Mouse (Mus musculus) gonadal fat pad, adult 2 months (tissue): Measurements from ENCODE around the gene Tspyl1. TPM values are rescaled to one million over a fixed set of nuclear protein-coding genes. Genes with fewer than 3 reads are reported as not detected.
"Not testable (repeated sequence)": the region's sequence is repeated elsewhere in the genome, so short reads cannot be mapped to it uniquely, and the experiment has no call there.

ENCODE experiments used
- DNase-seq: peaks from one replicate; pipeline ENCODE4 v3.0.0-alpha.2; 2012; ENCODE audit warnings: low read depth
- polyA plus RNA-seq: library from polyadenylated mRNA; depleted of rRNA; stranded (reverse); fragments of >200 nt; gene quantifications from 2 replicates; pipeline ENCODE4 v1.2.3, GENCODE M21; 2012; rRNA removed

Gene Tspyl1
- polyA plus RNA-seq = 28.5 and 33.6 TPM in 2 replicates

DNA sequence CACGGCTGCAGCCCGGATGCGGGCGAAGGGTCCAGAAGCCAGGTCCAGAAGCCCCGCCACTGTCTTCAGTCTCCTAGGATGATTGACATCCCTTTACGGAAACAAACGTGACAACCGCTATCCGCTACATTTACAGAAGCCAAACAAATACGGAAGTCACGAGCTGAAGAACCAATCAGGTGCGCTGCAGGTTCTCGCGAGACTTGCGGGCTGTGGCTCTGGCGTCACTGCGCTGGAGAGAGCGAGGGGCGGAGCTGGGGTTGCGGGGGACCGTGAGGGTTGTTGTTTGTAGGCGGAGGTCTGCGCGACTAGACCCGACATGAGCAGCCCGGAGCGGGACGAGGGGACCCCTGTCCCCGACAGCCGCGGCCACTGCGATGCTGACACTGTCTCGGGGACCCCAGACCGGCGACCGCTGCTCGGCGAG is at the start of gene Tspyl1:
Tspyl1 (plus strand) TSS at position 229 of the 427 bp plus-strand sequence.
- peak; percentile 76 for DNase-seq

DNA sequence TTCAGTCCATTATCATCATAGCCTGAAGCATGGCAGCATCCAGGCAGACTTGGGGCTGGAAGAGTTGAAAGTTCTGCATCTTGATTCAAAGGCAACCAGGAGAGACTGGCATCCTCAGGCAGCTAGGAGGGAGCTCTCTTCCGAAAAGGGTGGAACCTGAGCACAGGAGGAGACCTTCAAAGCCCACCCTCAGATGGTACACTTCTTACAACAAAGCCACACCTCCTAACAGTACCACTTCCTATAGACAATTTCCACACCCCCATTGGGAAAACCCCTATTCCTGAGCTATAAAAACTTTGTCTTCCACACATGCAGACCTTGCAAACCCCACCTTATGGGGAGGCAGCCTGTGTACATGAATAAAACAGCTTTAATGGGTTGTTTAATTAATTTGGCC is 48.6 kb upstream of the Tspyl1 start:
- DNase-seq = no peak

DNA sequence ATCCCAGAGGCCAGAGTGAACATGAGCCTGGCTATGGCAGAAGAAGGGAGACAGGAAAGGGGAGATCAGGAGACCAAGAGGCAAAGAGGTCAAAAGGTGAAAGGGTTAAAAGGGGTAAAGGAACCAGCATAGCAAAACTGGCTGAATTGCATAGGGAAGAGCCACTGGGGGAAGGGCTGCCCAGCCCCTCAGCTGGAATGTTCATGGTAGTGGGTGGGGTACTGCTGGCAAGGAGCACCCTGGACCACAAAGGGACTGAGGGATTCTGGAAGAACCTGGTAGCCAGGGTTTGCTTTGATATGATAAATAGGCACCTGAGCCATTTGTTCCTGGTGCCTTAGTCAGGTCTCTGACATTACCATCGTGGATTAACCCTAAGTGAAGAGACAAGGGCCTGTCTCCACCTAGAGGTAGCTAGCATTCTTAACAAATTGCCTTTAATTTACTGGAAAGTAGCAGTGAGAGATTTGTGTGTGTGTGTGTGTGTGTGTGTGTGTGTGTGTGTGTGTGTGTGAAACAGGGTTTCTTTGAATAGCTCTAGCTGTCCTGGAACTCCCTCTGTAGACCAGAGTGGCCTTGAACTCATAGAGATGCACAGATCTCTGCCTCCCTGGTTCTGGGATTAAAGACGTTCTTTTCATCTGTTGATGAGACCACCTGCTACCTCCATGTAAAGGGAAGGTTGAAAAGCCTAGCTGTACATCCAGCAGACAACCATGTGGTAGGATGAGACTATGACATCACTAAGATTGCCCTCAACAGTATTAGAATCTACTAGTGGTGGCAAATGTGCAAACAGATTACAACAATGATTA is 47.9 kb upstream of the Tspyl1 start:
- no peak for DNase-seq

GRCm38 (mm10) chr10:34235384-34235783 is 46.6 kb upstream of the Tspyl1 start:
- DNase-seq = no peak

- no peak for DNase-seq
Observed at GRCm38 (mm10) chr10:34236569-34236968, 45.4 kb upstream of the Tspyl1 start.

DNA sequence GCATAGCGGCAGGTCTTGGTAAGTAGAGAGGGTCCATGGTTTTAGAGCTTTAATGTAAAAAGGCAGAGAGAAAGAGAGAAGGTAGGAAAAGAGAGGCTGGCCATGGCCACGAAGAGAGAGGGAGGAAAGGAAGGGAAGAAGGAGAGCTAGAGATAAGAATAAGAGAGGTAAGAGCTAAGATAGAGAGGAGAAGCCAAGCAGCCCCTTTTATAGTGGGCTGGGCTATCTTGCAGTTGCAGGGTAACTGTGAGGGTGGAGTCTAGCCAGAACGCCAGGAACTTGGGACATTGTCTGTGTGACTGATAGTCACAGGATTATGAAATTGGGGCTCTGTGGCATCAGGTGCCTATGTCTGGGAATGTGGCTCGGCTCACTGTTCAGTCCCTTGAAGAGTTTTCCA is 43.5 kb upstream of the Tspyl1 start:
- no peak for DNase-seq

DNA sequence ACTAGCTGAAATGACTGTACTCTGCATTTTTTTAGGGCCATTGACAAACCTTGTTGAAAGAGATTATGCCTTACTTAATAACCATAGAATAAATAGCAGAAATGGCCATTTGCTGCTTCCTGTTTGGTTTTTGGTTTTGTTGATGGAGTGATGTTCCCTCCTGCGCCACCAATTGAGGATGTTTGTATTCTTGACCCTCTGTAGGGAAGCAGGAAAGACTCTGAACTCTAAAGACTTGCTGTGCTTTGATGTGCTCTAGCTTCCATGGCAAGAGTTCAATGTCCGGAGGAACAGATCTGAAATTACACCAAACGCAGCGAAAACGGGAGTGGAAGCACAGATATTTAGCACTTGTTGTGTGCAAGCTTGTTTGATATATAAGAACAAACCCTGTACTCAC is 37.2 kb upstream of the Tspyl1 start:
- DNase-seq = no peak

- DNase-seq = no peak
Observed at GRCm38 (mm10) chr10:34246106-34246505, 35.9 kb upstream of the Tspyl1 start.

GRCm38 (mm10) chr10:34247757-34248156 is 34.2 kb upstream of the Tspyl1 start:
- DNase-seq = no peak

- no peak for DNase-seq
Observed at GRCm38 (mm10) chr10:34249594-34249993, 32.4 kb upstream of the Tspyl1 start.

DNA sequence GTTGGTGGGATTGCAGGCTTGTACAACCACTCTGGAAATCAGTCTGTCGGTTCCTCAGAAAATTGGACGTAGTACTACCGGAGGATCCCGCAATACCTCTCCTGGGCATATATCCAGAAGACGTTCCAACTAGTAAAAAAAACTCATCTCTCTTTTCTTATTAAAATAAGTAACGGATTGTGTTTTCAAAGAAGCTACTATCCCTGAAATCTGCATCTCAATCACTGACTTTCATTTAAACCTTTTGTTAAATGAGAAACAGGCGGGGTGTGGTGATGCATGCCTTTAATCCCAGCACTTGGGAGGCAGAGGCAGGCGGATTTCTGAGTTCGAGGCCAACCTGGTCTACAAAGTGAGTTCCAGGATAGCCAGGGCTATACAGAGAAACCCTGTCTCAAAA is 29.2 kb upstream of the Tspyl1 start:
- not testable (repeated sequence) for DNase-seq

DNA sequence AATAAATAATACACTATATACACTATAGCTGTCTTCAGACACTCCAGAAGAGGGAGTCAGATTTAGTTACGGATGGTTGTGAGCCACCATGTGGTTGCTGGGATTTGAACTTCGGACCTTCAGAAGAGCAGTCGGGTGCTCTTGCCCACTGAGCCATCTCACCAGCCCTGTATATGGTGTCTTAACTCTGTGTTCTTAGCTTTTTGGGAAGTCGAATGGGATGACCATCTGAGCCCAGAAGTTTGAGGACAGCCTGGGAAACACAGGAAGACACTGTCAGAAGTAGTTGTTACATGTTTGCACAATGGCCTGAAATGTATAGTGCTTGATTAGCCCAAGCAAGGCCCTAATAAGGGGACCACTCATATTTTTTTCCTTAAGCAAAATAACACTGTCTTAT is 16.9 kb upstream of the Tspyl1 start:
- DNase-seq = no peak

GRCm38 (mm10) chr10:34267312-34268070 is 14.5 kb upstream of the Tspyl1 start:
- no peak for DNase-seq

DNA sequence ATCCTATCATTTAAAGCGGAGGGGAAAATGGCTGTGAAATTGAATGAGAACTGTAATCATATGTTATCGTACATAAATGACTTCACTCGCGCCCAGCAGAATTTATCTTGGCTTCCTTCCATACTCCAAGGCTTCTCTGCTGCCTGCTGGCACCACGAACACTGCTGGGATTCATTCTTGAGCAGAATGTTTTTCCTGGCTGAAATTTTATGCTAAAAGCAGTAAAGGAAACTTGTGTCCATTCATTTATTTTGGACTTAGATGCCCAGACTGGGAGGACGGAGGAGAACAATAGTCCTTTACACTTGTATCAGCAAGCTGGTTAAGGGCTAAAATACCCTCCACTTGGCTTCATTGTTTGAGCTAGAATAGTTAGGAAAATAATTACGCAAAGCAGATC is 10.3 kb upstream of the Tspyl1 start:
- DNase-seq = no peak

DNA sequence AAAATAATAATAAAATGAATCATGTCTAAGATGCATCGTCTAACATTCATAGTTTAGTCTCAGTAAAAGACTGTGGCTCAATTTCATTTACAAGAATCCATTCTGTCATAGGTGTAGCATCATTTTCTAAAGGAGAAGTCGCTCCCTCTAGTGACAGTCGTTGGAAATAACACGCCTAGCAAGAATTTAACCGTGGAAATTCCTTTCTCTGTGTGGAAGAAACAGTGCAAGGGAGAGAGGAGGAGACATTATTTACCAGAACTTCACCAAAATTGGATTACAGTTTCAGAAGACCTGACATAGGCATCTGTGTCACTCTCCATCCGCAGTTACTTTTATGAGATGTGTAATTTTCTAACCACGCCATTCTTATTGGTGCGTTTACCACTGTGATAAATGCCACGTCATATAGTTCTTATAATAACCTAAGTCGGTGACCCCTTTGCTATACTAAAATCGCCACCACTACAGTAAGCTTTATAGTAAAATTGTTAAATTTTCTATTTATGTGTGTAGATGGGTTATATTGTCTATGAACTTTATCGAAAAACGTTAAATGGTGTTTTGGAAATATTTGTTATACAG is 1.3 kb upstream of the Tspyl1 start:
- DNase-seq = no peak

DNA sequence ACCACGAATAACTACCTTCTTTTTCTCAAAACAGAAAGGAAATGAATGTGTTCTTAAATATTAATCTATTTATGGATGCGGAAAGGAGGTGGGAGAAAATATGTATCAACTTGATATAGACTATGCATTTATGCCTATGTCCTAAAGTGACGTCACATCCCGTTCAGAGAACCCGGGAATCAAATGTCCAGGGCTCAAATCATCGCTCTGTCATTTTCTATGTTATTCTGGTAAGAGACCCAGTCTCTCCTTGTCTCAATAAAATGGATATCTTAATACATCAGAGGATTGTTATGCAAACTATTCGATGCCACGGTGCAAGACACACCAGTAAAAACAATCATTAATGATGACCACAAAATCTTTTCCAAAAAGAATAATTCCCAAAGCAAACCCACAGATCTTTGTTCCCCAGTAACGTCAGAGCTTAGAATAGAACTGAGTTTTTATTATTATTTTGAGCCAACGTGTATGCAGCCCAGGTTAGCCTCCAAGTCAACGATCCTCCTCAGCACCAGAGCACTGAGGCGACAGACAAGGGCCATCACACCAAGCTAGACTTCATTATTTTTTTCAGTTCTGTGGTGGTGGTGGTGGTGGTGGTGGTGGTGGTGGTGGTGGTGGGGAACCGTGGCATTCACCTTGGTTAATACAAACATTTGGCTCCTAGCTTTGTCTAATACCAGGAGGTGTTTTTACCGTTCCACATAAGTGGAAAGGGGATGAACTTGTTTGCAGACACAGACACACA is 604 bp upstream of the Tspyl1 start:
- DNase-seq = no peak

DNA sequence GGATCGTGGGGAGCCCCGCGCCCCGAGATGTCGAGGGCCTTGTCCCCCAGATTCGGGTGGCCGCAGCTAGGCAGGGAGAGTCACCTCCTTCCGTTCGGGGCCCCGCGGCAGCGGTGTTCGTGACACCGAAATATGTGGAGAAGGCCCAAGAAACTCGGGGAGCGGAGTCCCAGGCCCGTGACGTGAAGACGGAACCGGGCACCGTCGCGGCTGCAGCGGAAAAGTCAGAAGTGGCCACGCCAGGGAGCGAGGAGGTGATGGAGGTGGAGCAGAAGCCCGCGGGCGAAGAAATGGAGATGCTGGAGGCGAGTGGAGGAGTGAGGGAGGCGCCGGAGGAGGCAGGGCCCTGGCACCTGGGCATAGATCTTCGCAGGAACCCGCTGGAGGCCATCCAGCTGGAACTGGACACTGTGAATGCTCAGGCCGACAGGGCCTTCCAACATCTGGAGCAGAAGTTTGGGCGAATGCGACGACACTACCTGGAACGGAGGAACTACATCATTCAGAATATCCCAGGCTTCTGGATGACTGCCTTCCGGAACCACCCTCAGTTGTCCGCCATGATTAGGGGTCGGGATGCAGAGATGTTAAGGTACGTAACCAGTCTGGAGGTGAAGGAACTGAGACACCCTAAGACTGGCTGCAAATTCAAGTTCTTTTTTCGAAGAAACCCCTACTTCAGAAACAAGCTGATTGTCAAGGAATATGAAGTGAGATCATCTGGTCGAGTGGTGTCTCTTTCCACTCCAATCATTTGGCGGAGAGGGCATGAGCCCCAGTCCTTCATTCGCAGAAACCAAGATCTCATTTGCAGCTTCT is 639 bp downstream of the Tspyl1 start:
- no peak for DNase-seq

DNA sequence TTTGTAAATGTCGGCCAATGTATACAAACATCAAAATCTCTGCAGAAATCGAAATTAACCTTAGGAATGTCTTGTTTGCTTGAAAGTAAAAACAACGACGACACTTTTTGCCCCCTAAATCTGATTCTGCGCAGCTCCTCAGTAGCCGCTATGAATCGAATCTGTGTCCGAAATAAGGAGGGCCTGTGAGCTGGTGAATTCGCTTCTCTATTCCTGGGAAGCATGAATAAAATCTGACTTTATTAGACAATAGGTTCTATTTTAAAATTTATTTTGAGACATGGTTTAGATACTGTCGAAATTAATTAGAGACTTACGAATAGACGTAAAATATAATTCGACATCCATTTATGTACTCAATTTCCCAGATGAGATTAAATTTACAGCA is 14.9 kb downstream of the Tspyl1 start:
- DNase-seq = no peak

- DNase-seq = no peak
Observed at GRCm38 (mm10) chr10:34297299-34297979, 15.4 kb downstream of the Tspyl1 start, which contains the start of gene Tspyl4. Tspyl4 (plus strand) TSS chr10:34297442.

DNA sequence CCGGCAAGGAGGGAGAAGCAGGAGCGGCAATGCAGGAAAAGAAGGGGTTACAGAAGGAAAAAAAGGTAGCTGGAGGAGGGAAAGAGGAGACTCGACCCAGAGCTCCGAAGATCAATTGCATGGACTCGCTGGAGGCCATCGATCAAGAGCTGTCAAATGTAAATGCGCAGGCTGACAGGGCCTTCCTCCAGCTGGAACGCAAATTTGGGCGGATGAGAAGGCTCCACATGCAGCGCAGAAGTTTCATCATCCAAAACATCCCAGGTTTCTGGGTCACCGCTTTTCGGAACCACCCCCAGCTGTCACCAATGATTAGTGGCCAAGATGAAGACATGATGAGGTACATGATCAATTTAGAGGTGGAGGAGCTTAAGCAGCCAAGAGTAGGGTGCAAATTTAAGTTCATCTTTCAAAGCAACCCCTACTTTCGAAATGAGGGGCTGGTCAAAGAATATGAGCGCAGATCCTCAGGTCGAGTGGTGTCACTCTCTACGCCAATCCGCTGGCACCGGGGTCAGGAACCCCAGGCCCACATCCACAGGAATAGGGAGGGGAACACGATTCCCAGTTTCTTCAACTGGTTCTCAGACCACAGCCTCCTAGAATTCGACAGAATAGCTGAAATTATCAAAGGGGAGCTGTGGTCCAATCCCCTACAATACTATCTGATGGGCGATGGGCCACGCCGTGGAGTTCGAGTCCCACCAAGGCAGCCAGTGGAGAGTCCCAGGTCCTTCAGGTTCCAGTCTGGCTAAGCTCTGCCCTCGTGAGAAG is 16.2 kb downstream of the Tspyl1 start:
- DNase-seq = no peak
